32 mouse cellular contexts compared by ENCODE assay signal in genomic region chr7:14525280-14525679, GRCm38 (mm10). TPM values are rescaled to one million over a fixed set of nuclear protein-coding genes. Genes with fewer than 3 reads are reported as not detected.
"Had no signal": no experiment of that assay in that cellular context is flagged by ENCODE, and none has a peak within 500 bp of the region (broad histone marks: within the 10 kb centered on the region; RNA-seq: fewer than 3 reads in every experiment).

No protein-coding gene starts in this region.

- H3K36me3 ChIP-seq: limb, embryonic 12.5 days; limb, embryonic 15.5 days; midbrain, embryonic 10.5 days; midbrain, embryonic 13.5 days; neural tube, embryonic 13.5 days; stomach, embryonic 15.5 days had no signal

- H3K9me3 ChIP-seq: limb, embryonic 15.5 days; stomach, embryonic 15.5 days had no signal

- H3K27me3 ChIP-seq: limb, embryonic 12.5 days; limb, embryonic 15.5 days; megakaryocyte, embryonic 14.5 days; midbrain, embryonic 13.5 days; neural tube, embryonic 13.5 days; stomach, embryonic 15.5 days had no signal

- ATAC-seq: intestine, postnatal 0 days; lung, postnatal 0 days; midbrain, embryonic 13.5 days; midbrain, embryonic 16.5 days had no signal

- H3K27ac ChIP-seq: kidney, postnatal 0 days; layer of hippocampus, adult 2 months; limb, embryonic 12.5 days; limb, embryonic 15.5 days; macrophage; midbrain, embryonic 10.5 days; midbrain, embryonic 13.5 days; neural tube, embryonic 13.5 days; stomach, embryonic 15.5 days had no signal

- DNase-seq: kidney, adult 2 months; kidney, postnatal 25 days; layer of hippocampus, adult 9-11 months; lung, embryonic 14.5 days; retina, postnatal 1 day; right cerebral cortex, postnatal 25 days; spleen, adult 18-20 months; thymus, postnatal 36 days had no signal

- H3K4me2 ChIP-seq: limb, embryonic 12.5 days; limb, embryonic 15.5 days; lung, embryonic 14.5 days; midbrain, embryonic 13.5 days; neural tube, embryonic 13.5 days; stomach, embryonic 15.5 days had no signal

- H3K4me3 ChIP-seq: layer of hippocampus, adult 2 months; limb, embryonic 12.5 days; limb, embryonic 15.5 days; megakaryocyte, embryonic 14.5 days; midbrain, embryonic 10.5 days; midbrain, embryonic 13.5 days; myocyte; neural tube, embryonic 13.5 days; stomach, embryonic 15.5 days had no signal

- H3K9ac ChIP-seq: limb, embryonic 12.5 days; limb, embryonic 15.5 days; lung, embryonic 14.5 days; midbrain, embryonic 13.5 days; neural tube, embryonic 13.5 days; stomach, embryonic 15.5 days had no signal

- H3K4me1 ChIP-seq: limb, embryonic 12.5 days; limb, embryonic 15.5 days; megakaryocyte, embryonic 14.5 days; midbrain, embryonic 10.5 days; midbrain, embryonic 13.5 days; neural tube, embryonic 13.5 days; stomach, embryonic 15.5 days had no signal

RNA-seq across cellular contexts. Expression of gene Sult2a7, which starts 31.2 kb away (rescaled TPM):
- total RNA-seq: layer of hippocampus, adult 2 months; layer of hippocampus, postnatal 25 days; left cerebral cortex, adult 18-20 months; left cerebral cortex, postnatal 10 days; left cerebral cortex, postnatal 36 days; monocyte, adult 5-6 weeks; neutrophil, adult 5-6 weeks had no signal
- polyA plus RNA-seq: intestine, embryonic 14.5 days; intestine, postnatal 0 days; kidney, adult 2 months; kidney, embryonic 14.5 days; kidney, postnatal 0 days; large intestine, adult 2 months; limb, embryonic 12.5 days; limb, embryonic 15.5 days; lung, embryonic 14.5 days; lung, postnatal 0 days; macrophage; midbrain, embryonic 10.5 days; midbrain, embryonic 13.5 days; midbrain, embryonic 16.5 days; myocyte; neural tube, embryonic 13.5 days; stomach, embryonic 15.5 days; urinary bladder, adult 2 months had no signal

RNA-seq across cellular contexts. Expression of gene Vmn1r90, which starts 38.0 kb away (rescaled TPM):
- total RNA-seq: layer of hippocampus, adult 2 months; layer of hippocampus, postnatal 25 days; left cerebral cortex, postnatal 10 days; monocyte, adult 5-6 weeks; neutrophil, adult 5-6 weeks had no signal
- polyA plus RNA-seq: intestine, postnatal 0 days; macrophage; myocyte had no signal
